Mouse (Mus musculus): ENCODE measurements at regions not wholly inside any gene's neighbourhood (a gene's known extent, or its start where the extent isn't known, plus 50 kb on each side); places are given as distances from the start of the nearest gene placed in this dataset.

GRCm38 (mm10) chr12:110023192-110024101 lies 255.4 kb upstream of the Dio3 start:
- H3K4me1 ChIP-seq (ENCODE audit: control insufficient read depth, insufficient read depth, low read length), result no peaks in the 10 kb centered on the region
- no peaks in the 10 kb centered on the region for H3K27me3 ChIP-seq (ENCODE audit: control insufficient read depth, insufficient read depth, low read length)
- H3K36me3 ChIP-seq (ENCODE audit: control insufficient read depth, insufficient read depth, low read length), result no peaks in the 10 kb centered on the region
- no peak overlapping the region for H3K4me3 ChIP-seq (ENCODE audit: low read depth, low read length)
- H3K9me3 ChIP-seq (ENCODE audit: control insufficient read depth, low read depth, low read length), result no peaks in the 10 kb centered on the region
- H3K4me2 ChIP-seq (replicated peaks; ENCODE audit: low read depth, low read length), result no peak overlapping the region
- 77% methylated on average over 11 of the region's 11 CpGs for WGBS
- no peak overlapping the region for H3K9ac ChIP-seq (replicated peaks; ENCODE audit: low read depth, low read length)
- no peak overlapping the region for H3K27ac ChIP-seq (ENCODE audit: low read length)
- ATAC-seq (ENCODE audit: insufficient number of reproducible peaks, insufficient read depth, low FRiP score, low read depth), result no peak

GRCm38 (mm10) chr12:110024295-110024694 lies 254.6 kb upstream of the Dio3 start:
- Histone ChIP-seq H3K27ac (ENCODE audit: low read length) (no peak overlapping the region), H3K36me3 (ENCODE audit: control insufficient read depth, insufficient read depth, low read length) (no peaks in the 10 kb centered on the region), H3K4me2 (replicated peaks; ENCODE audit: low read depth, low read length) (no peak overlapping the region), H3K9me3 (ENCODE audit: control insufficient read depth, low read depth, low read length) (no peaks in the 10 kb centered on the region), H3K4me3 (ENCODE audit: low read depth, low read length) (no peak overlapping the region), H3K9ac (replicated peaks; ENCODE audit: low read depth, low read length) (no peak overlapping the region), H3K4me1 (ENCODE audit: control insufficient read depth, insufficient read depth, low read length) (no peaks in the 10 kb centered on the region), H3K27me3 (ENCODE audit: control insufficient read depth, insufficient read depth, low read length) (no peaks in the 10 kb centered on the region)
- no peak for ATAC-seq (ENCODE audit: insufficient number of reproducible peaks, insufficient read depth, low FRiP score, low read depth)
- 79% methylated on average over 9 of the region's 9 CpGs for WGBS

- Histone ChIP-seq H3K4me1 (ENCODE audit: control insufficient read depth, insufficient read depth, low read length) (no peaks in the 10 kb centered on the region), H3K4me2 (replicated peaks; ENCODE audit: low read depth, low read length) (no peak overlapping the region), H3K9me3 (ENCODE audit: control insufficient read depth, low read depth, low read length) (no peaks in the 10 kb centered on the region), H3K9ac (replicated peaks; ENCODE audit: low read depth, low read length) (no peak overlapping the region), H3K27ac (ENCODE audit: low read length) (no peak overlapping the region), H3K4me3 (ENCODE audit: low read depth, low read length) (no peak overlapping the region), H3K36me3 (ENCODE audit: control insufficient read depth, insufficient read depth, low read length) (no peaks in the 10 kb centered on the region), H3K27me3 (ENCODE audit: control insufficient read depth, insufficient read depth, low read length) (no peaks in the 10 kb centered on the region)
- no peak for ATAC-seq (ENCODE audit: insufficient number of reproducible peaks, insufficient read depth, low FRiP score, low read depth)
- WGBS, result 86% methylated on average over 7 of the region's 7 CpGs
Observed at GRCm38 (mm10) chr12:110025171-110025570, 253.7 kb upstream of the Dio3 start.

- Histone ChIP-seq H3K4me1 (ENCODE audit: control insufficient read depth, insufficient read depth, low read length) (no peaks in the 10 kb centered on the region), H3K4me2 (replicated peaks; ENCODE audit: low read depth, low read length) (no peak overlapping the region), H3K4me3 (ENCODE audit: low read depth, low read length) (no peak overlapping the region), H3K9me3 (ENCODE audit: control insufficient read depth, low read depth, low read length) (no peaks in the 10 kb centered on the region), H3K36me3 (ENCODE audit: control insufficient read depth, insufficient read depth, low read length) (no peaks in the 10 kb centered on the region), H3K9ac (replicated peaks; ENCODE audit: low read depth, low read length) (no peak overlapping the region), H3K27me3 (ENCODE audit: control insufficient read depth, insufficient read depth, low read length) (no peaks in the 10 kb centered on the region), H3K27ac (ENCODE audit: low read length) (no peak overlapping the region)
- 62% methylated on average over 11 of the region's 11 CpGs for WGBS
- no peak for ATAC-seq (ENCODE audit: insufficient number of reproducible peaks, insufficient read depth, low FRiP score, low read depth)
Observed at GRCm38 (mm10) chr12:110026033-110026750, 252.7 kb upstream of the Dio3 start.

GRCm38 (mm10) chr12:110027345-110027744 lies 251.5 kb upstream of the Dio3 start:
- Histone ChIP-seq H3K9ac (replicated peaks; ENCODE audit: low read depth, low read length) (no peak overlapping the region), H3K9me3 (ENCODE audit: control insufficient read depth, low read depth, low read length) (no peaks in the 10 kb centered on the region), H3K27me3 (ENCODE audit: control insufficient read depth, insufficient read depth, low read length) (no peaks in the 10 kb centered on the region), H3K27ac (ENCODE audit: low read length) (no peak overlapping the region), H3K4me2 (replicated peaks; ENCODE audit: low read depth, low read length) (no peak overlapping the region), H3K4me1 (ENCODE audit: control insufficient read depth, insufficient read depth, low read length) (no peaks in the 10 kb centered on the region), H3K4me3 (ENCODE audit: low read depth, low read length) (no peak overlapping the region), H3K36me3 (ENCODE audit: control insufficient read depth, insufficient read depth, low read length) (no peaks in the 10 kb centered on the region)
- ATAC-seq (ENCODE audit: insufficient number of reproducible peaks, insufficient read depth, low FRiP score, low read depth), result no peak
- 61% methylated on average over 6 of the region's 6 CpGs for WGBS

- H3K4me2 ChIP-seq (replicated peaks; ENCODE audit: low read depth, low read length), result no peak overlapping the region
- no peak overlapping the region for H3K4me3 ChIP-seq (ENCODE audit: low read depth, low read length)
- H3K27me3 ChIP-seq (ENCODE audit: control insufficient read depth, insufficient read depth, low read length), result no peaks in the 10 kb centered on the region
- no peak overlapping the region for H3K27ac ChIP-seq (ENCODE audit: low read length)
- no peaks in the 10 kb centered on the region for H3K36me3 ChIP-seq (ENCODE audit: control insufficient read depth, insufficient read depth, low read length)
- ATAC-seq (ENCODE audit: insufficient number of reproducible peaks, insufficient read depth, low FRiP score, low read depth), result no peak
- no peak overlapping the region for H3K9ac ChIP-seq (replicated peaks; ENCODE audit: low read depth, low read length)
- no peaks in the 10 kb centered on the region for H3K4me1 ChIP-seq (ENCODE audit: control insufficient read depth, insufficient read depth, low read length)
- 65% methylated on average over 12 of the region's 12 CpGs for WGBS
- H3K9me3 ChIP-seq (ENCODE audit: control insufficient read depth, low read depth, low read length), result no peaks in the 10 kb centered on the region
Observed at GRCm38 (mm10) chr12:110027976-110028375, 250.9 kb upstream of the Dio3 start.

- H3K27ac ChIP-seq (ENCODE audit: low read length), result no peak overlapping the region
- 32% methylated on average over 9 of the region's 9 CpGs for WGBS
- no peak for ATAC-seq (ENCODE audit: insufficient number of reproducible peaks, insufficient read depth, low FRiP score, low read depth)
Observed at GRCm38 (mm10) chr12:110028646-110029045, 250.2 kb upstream of the Dio3 start.

GRCm38 (mm10) chr12:110031326-110031725 lies 247.5 kb upstream of the Dio3 start:
- H3K9me3 ChIP-seq (ENCODE audit: control insufficient read depth, low read depth, low read length), result no peaks in the 10 kb centered on the region
- H3K27me3 ChIP-seq (ENCODE audit: control insufficient read depth, insufficient read depth, low read length), result no peaks in the 10 kb centered on the region
- no peak for ATAC-seq (ENCODE audit: insufficient number of reproducible peaks, insufficient read depth, low FRiP score, low read depth)
- H3K4me2 ChIP-seq (replicated peaks; ENCODE audit: low read depth, low read length), result no peak overlapping the region
- no peak overlapping the region for H3K4me3 ChIP-seq (ENCODE audit: low read depth, low read length)
- H3K4me1 ChIP-seq (ENCODE audit: control insufficient read depth, insufficient read depth, low read length), result no peaks in the 10 kb centered on the region
- H3K9ac ChIP-seq (replicated peaks; ENCODE audit: low read depth, low read length), result no peak overlapping the region
- no peaks in the 10 kb centered on the region for H3K36me3 ChIP-seq (ENCODE audit: control insufficient read depth, insufficient read depth, low read length)
- H3K27ac ChIP-seq (ENCODE audit: low read length), result no peak overlapping the region
- 57% methylated on average over 6 of the region's 6 CpGs for WGBS

More at GRCm38 (mm10) chr12:110028646-110029045, 250.2 kb upstream of the Dio3 start:
- Histone ChIP-seq H3K9me3 (ENCODE audit: control insufficient read depth, low read depth, low read length) (no peaks in the 10 kb centered on the region), H3K4me1 (ENCODE audit: control insufficient read depth, insufficient read depth, low read length) (no peaks in the 10 kb centered on the region), H3K4me3 (ENCODE audit: low read depth, low read length) (no peak overlapping the region), H3K4me2 (replicated peaks; ENCODE audit: low read depth, low read length) (no peak overlapping the region), H3K27me3 (ENCODE audit: control insufficient read depth, insufficient read depth, low read length) (no peaks in the 10 kb centered on the region), H3K36me3 (ENCODE audit: control insufficient read depth, insufficient read depth, low read length) (no peaks in the 10 kb centered on the region), H3K9ac (replicated peaks; ENCODE audit: low read depth, low read length) (no peak overlapping the region)

Data from stomach, embryonic 14.5 days (tissue).